Mouse (Mus musculus) myocyte (in vitro differentiated cells): Measurements from ENCODE around the gene Asgr2. TPM values are rescaled to one million over a fixed set of nuclear protein-coding genes. Genes with fewer than 3 reads are reported as not detected.
"Not testable (repeated sequence)": the region's sequence is repeated elsewhere in the genome, so short reads cannot be mapped to it uniquely, and the experiment has no call there.

Experiments
- H3K27me3 ChIP-seq: one replicate; pipeline ENCODE4 v1.6.1; 2011; ENCODE audit not compliant: control insufficient read depth, insufficient read depth, insufficient read length
- H3K36me3 ChIP-seq: one replicate; pipeline ENCODE4 v1.6.1; 2011; ENCODE audit not compliant: control insufficient read depth, insufficient read depth
- H3K4me2 ChIP-seq: one replicate; pipeline ENCODE4 v1.6.1; 2011; ENCODE audit warnings: low read depth, control low read depth
- H3K4me3 ChIP-seq: one replicate; pipeline ENCODE4 v1.5.1; 2011; ENCODE audit warnings: mild to moderate bottlenecking, control low read depth, moderate library complexity
- H3K79me2 ChIP-seq: one replicate; pipeline ENCODE4 v1.6.1; 2011; ENCODE audit not compliant: control insufficient read depth, insufficient read depth
- H3ac ChIP-seq: one replicate; pipeline ENCODE4 v1.6.1; 2011; ENCODE audit not compliant: control insufficient read depth, insufficient read length
- CEBPB ChIP-seq: IDR thresholded peaks from 2 replicates; pipeline ENCODE4 v1.6.1; 2011; ENCODE audit warnings: mild to moderate bottlenecking, moderate library complexity; ENCODE audit not compliant: poor library complexity, insufficient read depth, severe bottlenecking
- E2F4 ChIP-seq: IDR thresholded peaks from one replicate; pipeline ENCODE4 v1.6.1; 2011; ENCODE audit warnings: mild to moderate bottlenecking, control low read depth, moderate library complexity; ENCODE audit not compliant: insufficient read depth
- MAX ChIP-seq: IDR thresholded peaks from one replicate; pipeline ENCODE4 v1.6.1; 2011; ENCODE audit warnings: low read depth, mild to moderate bottlenecking, control low read depth
- MYOD1 ChIP-seq, 3 experiments: IDR thresholded peaks; one replicate each; pipeline ENCODE4 v1.6.1; 2011; ENCODE audit warnings: control low read depth in 2 of 3, low read depth in 2 of 3, mild to moderate bottlenecking in 2 of 3, moderate library complexity in 1 of 3; ENCODE audit not compliant: insufficient read length in 2 of 3, control insufficient read depth in 1 of 3
- MYOG ChIP-seq, 3 experiments: IDR thresholded peaks; one replicate each; pipeline ENCODE4 v1.6.1; 2011; ENCODE audit warnings: control low read depth in 2 of 3, low read depth in 2 of 3, mild to moderate bottlenecking in 2 of 3; ENCODE audit not compliant: insufficient read length in 2 of 3, control insufficient read depth in 1 of 3, insufficient read depth in 1 of 3
- POLR2A ChIP-seq: IDR thresholded peaks from one replicate; pipeline ENCODE4 v1.6.1; 2011; ENCODE audit warnings: low read depth, mild to moderate bottlenecking, control low read depth, moderate library complexity; ENCODE audit not compliant: insufficient read length
- POLR2AphosphoS2 ChIP-seq: IDR thresholded peaks from one replicate; pipeline ENCODE4 v1.6.1; 2011; ENCODE audit warnings: low read depth, control low read depth; ENCODE audit not compliant: insufficient read length
- REST ChIP-seq: IDR thresholded peaks from one replicate; pipeline ENCODE4 v1.6.1; 2011; ENCODE audit warnings: mild to moderate bottlenecking, control low read depth, moderate library complexity; ENCODE audit not compliant: insufficient read depth, insufficient read length
- SRF ChIP-seq: IDR thresholded peaks from one replicate; pipeline ENCODE4 v1.6.1; 2011; ENCODE audit warnings: low read depth; ENCODE audit not compliant: control insufficient read depth, insufficient read length
- TCF12 ChIP-seq: IDR thresholded peaks from one replicate; pipeline ENCODE4 v1.6.1; 2011; ENCODE audit warnings: mild to moderate bottlenecking, control low read depth; ENCODE audit not compliant: poor library complexity, insufficient read depth, severe bottlenecking
- TCF3 ChIP-seq: IDR thresholded peaks from one replicate; pipeline ENCODE4 v1.6.1; 2011; ENCODE audit warnings: low read depth, control low read depth; ENCODE audit not compliant: insufficient read length
- USF1 ChIP-seq: IDR thresholded peaks from one replicate; pipeline ENCODE4 v1.6.1; 2011; ENCODE audit warnings: low read depth, mild to moderate bottlenecking, control low read depth, moderate library complexity
- polyA plus RNA-seq: library from polyadenylated mRNA; unstranded; fragments of >200 nt; fragmentation: generic; extraction: Trizol; gene quantifications from one replicate; pipeline ENCODE4 v1.2.1, GENCODE M21; 2012; ENCODE audit warnings: missing spikeins

The Asgr2 gene
- polyA plus RNA-seq, 1 experiment = 0.85 TPM

DNA sequence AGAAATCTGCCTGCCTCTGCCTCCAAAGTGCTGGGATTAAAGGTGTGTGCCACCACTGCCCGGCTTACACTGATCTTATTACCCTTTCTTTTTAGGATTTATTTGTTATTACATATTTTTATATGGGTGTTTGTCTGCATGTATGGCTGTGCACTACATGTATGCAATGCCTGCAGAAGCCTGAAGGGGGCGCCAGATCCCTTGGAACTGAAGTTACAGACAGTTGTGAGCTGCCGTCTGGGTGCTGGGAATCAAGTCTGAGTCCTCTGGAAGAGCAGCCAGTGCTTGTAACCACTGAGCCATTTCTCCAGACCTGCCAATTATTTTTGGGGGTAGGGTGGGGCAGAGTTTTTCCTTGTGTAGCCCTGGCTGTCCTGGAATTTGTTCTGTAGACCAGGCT, 29.4 kb upstream of the Asgr2 start:
- Histone ChIP-seq H3K4me2 (no peak overlapping the region), H3K27me3 (no peaks in the 10 kb centered on the region), H3K4me3 (no peak overlapping the region), H3K36me3 (no peaks in the 10 kb centered on the region), H3ac (no peak overlapping the region), H3K79me2 (no peaks in the 10 kb centered on the region)
- TF ChIP-seq TCF12 = no peak
- no peak for TF ChIP-seq USF1
- no peak for TF ChIP-seq POLR2AphosphoS2
- TF ChIP-seq REST = no peak
- TF ChIP-seq CEBPB = no peak
- no peak for TF ChIP-seq TCF3
- no peak for TF ChIP-seq POLR2A
- TF ChIP-seq E2F4 = no peak
- no peak for TF ChIP-seq MAX
- no peak for TF ChIP-seq MYOG (IDR thresholded peaks at IDR 0.05; ENCODE audit: control insufficient read depth in 1 of 3, insufficient read depth in 1 of 3, insufficient read length in 2 of 3, low read depth in 2 of 3)
- TF ChIP-seq MYOD1 (IDR thresholded peaks at IDR 0.05; ENCODE audit: control insufficient read depth in 1 of 3, insufficient read length in 2 of 3, low read depth in 2 of 3) = no peak
- TF ChIP-seq SRF = no peak

DNA sequence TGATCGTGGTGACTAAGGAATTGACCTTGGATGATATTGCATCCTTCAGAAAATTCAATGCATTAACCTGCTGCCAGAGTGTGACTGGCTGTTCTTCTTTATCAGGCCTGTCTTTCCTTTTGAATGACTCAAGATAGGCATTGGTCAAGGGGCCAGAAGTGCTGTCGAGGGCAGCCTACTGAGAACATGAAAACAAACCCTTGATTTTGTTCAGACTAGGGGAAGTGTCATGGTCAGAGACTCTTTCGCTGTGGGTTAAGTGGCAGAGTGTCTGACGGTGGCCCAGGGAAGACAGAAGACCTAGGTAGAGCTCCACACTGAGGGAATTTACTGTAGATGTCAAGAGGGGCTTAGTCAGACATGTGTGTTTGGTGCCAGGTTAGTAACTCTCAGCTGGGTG, 25.7 kb upstream of the Asgr2 start:
- no peak for TF ChIP-seq MYOG (IDR thresholded peaks at IDR 0.05; ENCODE audit: control insufficient read depth in 1 of 3, insufficient read depth in 1 of 3, insufficient read length in 2 of 3, low read depth in 2 of 3)
- TF ChIP-seq MYOD1 (IDR thresholded peaks at IDR 0.05; ENCODE audit: control insufficient read depth in 1 of 3, insufficient read length in 2 of 3, low read depth in 2 of 3) = no peak
- no peak for TF ChIP-seq TCF12
- no peak for TF ChIP-seq REST
- no peak for TF ChIP-seq POLR2A
- TF ChIP-seq E2F4 = no peak
- no peak for TF ChIP-seq CEBPB
- no peak for TF ChIP-seq SRF
- H3K79me2 ChIP-seq = no peaks in the 10 kb centered on the region
- H3K4me2 ChIP-seq = no peak overlapping the region

DNA sequence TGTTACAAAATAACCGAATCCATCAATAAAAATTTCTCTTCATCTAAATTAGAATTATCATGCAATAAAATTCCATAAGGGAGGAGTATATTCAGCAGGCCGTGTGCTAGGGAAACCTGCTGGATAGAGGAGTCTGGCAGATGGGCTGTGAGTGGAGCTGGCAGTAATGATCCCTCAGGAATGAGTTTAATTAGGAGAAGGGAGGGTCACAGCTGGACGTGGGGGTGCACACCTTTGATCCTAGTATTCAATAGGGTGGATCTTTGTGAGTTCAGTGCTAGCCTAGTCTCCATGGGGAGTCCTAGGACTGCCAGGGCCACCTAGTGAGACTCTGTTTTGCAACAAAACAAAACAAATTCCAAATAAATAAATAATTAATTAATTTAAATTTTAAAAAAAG, 24.2 kb upstream of the Asgr2 start:
- Histone ChIP-seq H3K4me2 (no peak overlapping the region), H3ac (no peak overlapping the region), H3K79me2 (no peaks in the 10 kb centered on the region), H3K4me3 (no peak overlapping the region), H3K27me3 (no peaks in the 10 kb centered on the region), H3K36me3 (no peaks in the 10 kb centered on the region)
- no peak for TF ChIP-seq POLR2A
- no peak for TF ChIP-seq E2F4
- TF ChIP-seq MAX = no peak
- TF ChIP-seq MYOD1 (IDR thresholded peaks at IDR 0.05; ENCODE audit: control insufficient read depth in 1 of 3, insufficient read length in 2 of 3, low read depth in 2 of 3) = no peak
- no peak for TF ChIP-seq USF1
- no peak for TF ChIP-seq POLR2AphosphoS2
- TF ChIP-seq TCF12 = no peak
- TF ChIP-seq SRF = no peak
- TF ChIP-seq TCF3 = no peak
- TF ChIP-seq REST = no peak

More for the DNA sequence above, 25.7 kb upstream of the Asgr2 start:
- no peak overlapping the region for H3K4me3 ChIP-seq
- no peak overlapping the region for H3ac ChIP-seq
- H3K36me3 ChIP-seq = no peaks in the 10 kb centered on the region
- H3K27me3 ChIP-seq = no peaks in the 10 kb centered on the region

DNA sequence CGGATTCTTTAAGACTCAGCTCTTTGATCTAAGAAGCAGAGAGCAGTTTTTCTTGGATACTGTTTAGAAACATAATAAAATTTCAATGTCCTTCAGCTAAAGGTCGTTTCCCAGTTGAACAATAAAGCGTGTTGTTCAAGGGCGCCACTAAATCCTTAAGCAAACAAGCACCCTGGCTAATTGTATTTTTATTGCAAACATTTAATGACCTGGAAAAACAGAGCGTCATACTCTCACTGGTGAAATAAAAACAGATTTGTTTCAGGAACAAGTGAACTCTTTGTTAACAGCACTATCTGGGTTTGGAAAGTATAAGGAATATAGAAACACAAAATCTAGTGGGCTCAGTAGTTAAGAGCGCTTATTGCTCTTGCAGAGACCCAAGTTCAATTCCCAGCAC, 22.4 kb upstream of the Asgr2 start:
- Histone ChIP-seq H3ac (no peak overlapping the region), H3K36me3 (no peaks in the 10 kb centered on the region), H3K4me2 (no peak overlapping the region), H3K4me3 (no peak overlapping the region), H3K27me3 (no peaks in the 10 kb centered on the region), H3K79me2 (no peaks in the 10 kb centered on the region)
- no peak for TF ChIP-seq REST
- TF ChIP-seq TCF3 = no peak
- no peak for TF ChIP-seq MYOG (IDR thresholded peaks at IDR 0.05; ENCODE audit: control insufficient read depth in 1 of 3, insufficient read depth in 1 of 3, insufficient read length in 2 of 3, low read depth in 2 of 3)
- no peak for TF ChIP-seq POLR2AphosphoS2
- TF ChIP-seq E2F4 = no peak
- TF ChIP-seq SRF = no peak
- TF ChIP-seq USF1 = no peak
- TF ChIP-seq CEBPB = no peak

DNA sequence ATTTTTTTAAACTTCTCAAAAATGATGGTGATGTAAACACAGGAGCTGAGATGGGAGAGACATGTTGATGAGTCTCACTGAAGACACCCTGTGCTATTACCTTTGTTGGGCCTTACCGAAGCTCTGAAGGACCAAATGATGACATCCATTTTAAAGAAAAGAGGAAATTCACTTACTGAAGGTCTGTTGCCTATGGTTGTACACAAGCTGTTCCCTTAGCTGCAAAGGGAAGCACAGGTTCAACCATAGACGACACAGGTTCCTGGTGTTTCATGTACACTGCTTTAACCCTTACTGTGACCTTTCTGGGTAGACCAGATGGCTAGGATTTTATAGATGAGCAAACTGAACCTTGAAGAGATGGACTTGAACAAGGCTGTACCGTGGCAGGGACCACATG, 21.8 kb upstream of the Asgr2 start:
- H3ac ChIP-seq, H3K27me3 ChIP-seq, H3K36me3 ChIP-seq, H3K4me2 ChIP-seq, H3K4me3 ChIP-seq, H3K79me2 ChIP-seq: not testable (repeated sequence)

DNA sequence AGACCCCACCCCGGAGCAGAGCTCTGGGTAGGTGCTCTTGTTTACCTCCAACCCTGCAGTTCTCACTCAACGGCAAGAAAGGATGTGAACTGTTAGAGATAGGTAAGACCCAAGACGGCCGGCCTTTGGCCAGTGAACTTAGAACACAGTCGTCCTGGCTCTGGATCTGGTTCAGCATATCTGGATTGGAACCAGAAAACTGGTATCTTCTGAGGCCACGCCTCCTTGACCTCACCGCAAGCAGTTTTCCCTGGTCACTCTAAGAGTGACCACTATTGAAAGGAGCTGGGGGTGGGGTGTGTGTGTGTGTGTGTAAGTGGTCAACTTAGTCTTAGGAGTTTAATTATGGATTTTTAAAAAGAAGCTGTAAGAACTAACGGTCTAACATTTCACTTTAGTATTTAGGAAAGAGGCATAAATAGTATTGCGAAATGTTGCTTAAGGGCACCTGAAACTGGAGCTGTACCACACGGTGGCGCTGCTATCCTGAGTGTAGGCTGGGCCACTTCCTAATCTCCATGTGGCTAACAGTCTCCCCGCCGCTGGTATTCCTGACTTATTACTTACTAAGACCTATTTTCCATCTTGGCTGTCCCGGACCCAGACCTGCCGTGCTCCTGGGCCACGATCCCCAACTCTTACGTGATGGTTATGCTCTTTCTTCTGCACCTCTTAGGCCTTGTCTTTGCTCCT, 17.9 kb upstream of the Asgr2 start:
- Histone ChIP-seq H3K79me2 (no peaks in the 10 kb centered on the region), H3K36me3 (no peaks in the 10 kb centered on the region), H3K4me3 (no peak overlapping the region), H3ac (no peak overlapping the region), H3K27me3 (no peaks in the 10 kb centered on the region), H3K4me2 (peak overlapping the region; percentile 73)
- TF ChIP-seq CEBPB (peak; percentile 98), REST (no peak)
